Mouse (Mus musculus): Measurements from ENCODE around the gene Gnai2.

The Gnai2 gene

GRCm38 (mm10) chr9:107611456-107612190, 23.5 kb downstream of the Gnai2 start:
- no peak for DNase-seq (ENCODE audit: low spot score in 2 of 2)

- DNase-seq (ENCODE audit: low spot score in 2 of 2): no peak
These were observed 25.7 kb downstream of the Gnai2 start for GRCm38 (mm10) chr9:107609433-107609830.

- DNase-seq (ENCODE audit: low spot score in 2 of 2): no peak
These were observed 26.3 kb downstream of the Gnai2 start, which contains the start of gene Sema3b for GRCm38 (mm10) chr9:107608741-107609432. Sema3b (minus strand) TSS chr9:107609229.

GRCm38 (mm10) chr9:107607653-107608245, 27.4 kb downstream of the Gnai2 start:
- DNase-seq (ENCODE audit: low spot score in 2 of 2): no peak

- no peak for DNase-seq (ENCODE audit: low spot score in 2 of 2)
These were observed 28.1 kb downstream of the Gnai2 start for GRCm38 (mm10) chr9:107607036-107607435.

GRCm38 (mm10) chr9:107606591-107606990, 28.6 kb downstream of the Gnai2 start:
- DNase-seq (ENCODE audit: low spot score in 2 of 2): peak; percentile 54 to 59

GRCm38 (mm10) chr9:107605041-107605661, 30.0 kb downstream of the Gnai2 start:
- no peak for DNase-seq (ENCODE audit: low spot score in 2 of 2)

GRCm38 (mm10) chr9:107603251-107603650, 31.9 kb downstream of the Gnai2 start:
- no peak for DNase-seq (ENCODE audit: low spot score in 2 of 2)

- DNase-seq (ENCODE audit: low spot score in 2 of 2): peak; percentile 83 to 91
These were observed 33.0 kb downstream of the Gnai2 start for GRCm38 (mm10) chr9:107602068-107602648.

GRCm38 (mm10) chr9:107601275-107601674, 33.9 kb downstream of the Gnai2 start:
- DNase-seq (ENCODE audit: low spot score in 2 of 2): no peak

GRCm38 (mm10) chr9:107600745-107601144, 34.4 kb downstream of the Gnai2 start:
- DNase-seq (ENCODE audit: low spot score in 2 of 2): no peak

GRCm38 (mm10) chr9:107599842-107600241, 35.3 kb downstream of the Gnai2 start:
- DNase-seq (ENCODE audit: low spot score in 2 of 2): no peak

GRCm38 (mm10) chr9:107599433-107599832, 35.7 kb downstream of the Gnai2 start:
- DNase-seq (ENCODE audit: low spot score in 2 of 2): no peak

GRCm38 (mm10) chr9:107598385-107598784, 36.8 kb downstream of the Gnai2 start:
- DNase-seq (ENCODE audit: low spot score in 2 of 2): no peak

- DNase-seq (ENCODE audit: low spot score in 2 of 2): no peak
These were observed 38.3 kb downstream of the Gnai2 start for GRCm38 (mm10) chr9:107596619-107597569.

- DNase-seq (ENCODE audit: low spot score in 2 of 2): no peak
These were observed 40.7 kb downstream of the Gnai2 start for GRCm38 (mm10) chr9:107594281-107595062.

GRCm38 (mm10) chr9:107593101-107593976, 41.8 kb downstream of the Gnai2 start:
- DNase-seq (ENCODE audit: low spot score in 2 of 2): no peak

- no peak for DNase-seq (ENCODE audit: low spot score in 2 of 2)
These were observed 44.5 kb downstream of the Gnai2 start for GRCm38 (mm10) chr9:107590773-107591060.

Data from urinary bladder, postnatal 36 days (tissue).